Mouse (Mus musculus) liver, adult 2 months (tissue): ENCODE measurements at regions not wholly inside any gene's neighbourhood (a gene's known extent, or its start where the extent isn't known, plus 50 kb on each side); places are given as distances from the start of the nearest gene placed in this dataset.

Source experiments
- CTCF ChIP-seq: fragments of 200-500 bp; IDR thresholded peaks from 2 replicates; pipeline ENCODE4 v1.5.1; 2011; ENCODE audit warnings: low read depth, low read length, control low read depth
- POLR2A ChIP-seq: fragments of 200-500 bp; IDR thresholded peaks from 2 replicates; pipeline ENCODE4 v1.6.1; 2011; ENCODE audit warnings: low read length, control low read depth; ENCODE audit not compliant: insufficient read depth; ENCODE audit errors: extremely low read depth

DNA sequence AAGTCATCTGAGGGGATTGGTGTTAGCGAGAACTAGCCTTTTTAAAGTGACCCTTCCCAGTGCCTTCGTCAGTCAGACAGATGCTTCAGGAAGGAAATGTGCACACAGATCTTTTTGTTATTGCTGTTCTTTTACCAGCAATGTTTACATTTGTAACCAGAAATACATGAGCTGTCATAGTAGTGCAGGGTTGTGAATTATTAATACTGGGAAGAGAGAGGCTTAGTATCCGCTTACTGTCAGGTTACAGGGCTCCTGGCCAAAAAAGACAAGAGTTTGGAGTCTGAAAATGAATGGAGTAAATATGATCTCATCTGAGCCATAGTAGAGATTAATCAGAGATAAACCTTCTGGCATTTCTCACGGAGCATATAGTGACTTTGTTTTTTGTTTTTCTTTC lies 178.3 kb upstream of the Kcnj16 start:
- TF ChIP-seq POLR2A, result no peak
- TF ChIP-seq CTCF, result no peak
